Mouse (Mus musculus) spleen, adult 2 months (tissue): ENCODE results near the gene Fn3k. TPM values are rescaled to one million over a fixed set of nuclear protein-coding genes. Genes with fewer than 3 reads are reported as not detected.

Experiments
- DNase-seq, 2 experiments: peaks; one replicate each; pipeline versions ENCODE4 v3.0.0 to v3.0.0-alpha.2; 2012 to 2021; ENCODE audit warnings: low spot score in 2 of 2, low read depth in 1 of 2
- H3K27ac ChIP-seq: fragments of 200-500 bp; 2 replicates; pipeline ENCODE4 v1.5.1; 2012; ENCODE audit warnings: low read length, inconsistent platforms; ENCODE audit not compliant: insufficient read depth
- H3K27me3 ChIP-seq: fragments of 200-500 bp; 2 replicates; pipeline ENCODE4 v1.6.1; 2012; ENCODE audit warnings: mild to moderate bottlenecking, moderate library complexity, low read length, inconsistent platforms; ENCODE audit not compliant: control insufficient read depth, insufficient read depth
- H3K36me3 ChIP-seq: fragments of 200-500 bp; 2 replicates; pipeline ENCODE4 v1.6.1; 2012; ENCODE audit warnings: mild to moderate bottlenecking, low read length, inconsistent platforms; ENCODE audit not compliant: control insufficient read depth, insufficient read depth
- H3K4me1 ChIP-seq: fragments of 200-500 bp; 2 replicates; pipeline ENCODE4 v1.6.1; 2011; ENCODE audit warnings: inconsistent platforms; ENCODE audit not compliant: control insufficient read depth, insufficient read depth, insufficient read length
- H3K4me3 ChIP-seq: fragments of 200-500 bp; 2 replicates; pipeline ENCODE4 v1.5.1; 2011; ENCODE audit warnings: mild to moderate bottlenecking, inconsistent platforms; ENCODE audit not compliant: insufficient read depth, insufficient read length; ENCODE audit errors: extremely low read depth
- CTCF ChIP-seq: fragments of 200-500 bp; IDR thresholded peaks from 2 replicates; pipeline ENCODE4 v1.5.1; 2011; ENCODE audit warnings: mild to moderate bottlenecking, inconsistent platforms; ENCODE audit not compliant: insufficient read depth, insufficient read length, insufficient replicate concordance; ENCODE audit errors: extremely low read depth
- POLR2A ChIP-seq: fragments of 200-500 bp; IDR thresholded peaks from 2 replicates; pipeline ENCODE4 v1.6.1; 2011; ENCODE audit warnings: low read depth, low read length, inconsistent platforms
- WGBS: fragments of 180-500 bp; shearing (Covaris S2); methylation state at CpG from one replicate; pipeline ENCODE4 v1.1.7; 2018; 5-methylcytosine and 5-hydroxymethylcytosine counted together
- polyA plus RNA-seq: library from polyadenylated mRNA; depleted of rRNA; stranded (reverse); fragments of >200 nt; gene quantifications from 2 replicates; pipeline ENCODE4 v1.2.3, GENCODE M21; 2012; rRNA removed

Fn3k gene
- polyA plus RNA-seq, 1 experiment: 7.4 TPM

DNA sequence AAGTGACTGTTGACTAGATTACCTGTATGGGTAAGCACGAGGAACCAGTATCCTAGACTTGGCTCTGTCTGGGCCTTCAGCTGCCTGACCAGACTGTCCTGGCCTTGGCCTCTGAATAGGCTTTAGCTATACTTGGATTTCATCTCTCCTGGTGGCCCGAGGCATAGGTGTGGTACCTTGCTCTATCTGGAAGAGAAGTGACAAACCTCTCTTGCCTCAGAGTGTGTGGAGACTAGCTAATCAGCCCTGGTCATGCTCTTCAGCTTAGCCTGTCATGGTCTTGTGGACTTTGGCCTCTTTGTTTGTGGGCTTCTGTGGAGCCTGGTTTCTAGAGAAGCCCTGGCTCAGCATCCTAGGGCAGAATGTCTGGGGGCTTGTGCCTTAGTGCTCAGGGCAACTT, 46.4 kb downstream of the Fn3k start:
- peaks cover 5% of the 10 kb centered on the region for H3K36me3 ChIP-seq
- H3K27me3 ChIP-seq: no peaks in the 10 kb centered on the region
- no peak overlapping the region for H3K27ac ChIP-seq
- no peak overlapping the region for H3K4me3 ChIP-seq
- WGBS: 91% methylated on average over 2 of the region's 2 CpGs
- no peak for DNase-seq
- no peaks in the 10 kb centered on the region; the same call in 1 of the 2 replicates for H3K4me1 ChIP-seq
- no peak for TF ChIP-seq POLR2A
- no peak for TF ChIP-seq CTCF

DNA sequence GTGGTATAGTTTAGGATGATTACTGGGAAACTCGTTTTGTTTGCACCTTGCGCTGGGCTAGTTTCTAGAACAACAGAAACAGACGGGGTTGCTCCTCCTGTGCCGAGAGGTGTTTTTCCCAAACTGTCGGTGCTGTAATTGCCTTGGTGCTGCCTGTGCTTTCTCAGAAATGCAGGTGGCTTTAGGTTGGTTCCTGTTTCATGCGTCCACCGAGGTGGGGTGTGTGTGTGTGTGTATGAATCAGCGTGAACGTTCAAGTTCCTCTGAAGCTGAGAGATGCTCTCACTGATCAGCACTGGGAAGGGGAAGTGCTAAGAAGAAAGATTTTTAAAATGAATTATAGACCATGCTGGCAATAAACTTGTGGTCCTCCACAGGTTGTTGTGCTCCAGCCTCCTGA, 51.2 kb downstream of the Fn3k start:
- H3K27ac ChIP-seq: no peak overlapping the region
- no peaks in the 10 kb centered on the region; the same call in 1 of the 2 replicates for H3K4me1 ChIP-seq
- WGBS: 27% methylated on average over 9 of the region's 9 CpGs
- no peak for TF ChIP-seq POLR2A
- no peak overlapping the region for H3K4me3 ChIP-seq
- no peaks in the 10 kb centered on the region for H3K27me3 ChIP-seq
- DNase-seq: peak in 1 of 2 experiments; percentile 31
- H3K36me3 ChIP-seq: no peaks in the 10 kb centered on the region; the same call in 1 of the 2 replicates

DNA sequence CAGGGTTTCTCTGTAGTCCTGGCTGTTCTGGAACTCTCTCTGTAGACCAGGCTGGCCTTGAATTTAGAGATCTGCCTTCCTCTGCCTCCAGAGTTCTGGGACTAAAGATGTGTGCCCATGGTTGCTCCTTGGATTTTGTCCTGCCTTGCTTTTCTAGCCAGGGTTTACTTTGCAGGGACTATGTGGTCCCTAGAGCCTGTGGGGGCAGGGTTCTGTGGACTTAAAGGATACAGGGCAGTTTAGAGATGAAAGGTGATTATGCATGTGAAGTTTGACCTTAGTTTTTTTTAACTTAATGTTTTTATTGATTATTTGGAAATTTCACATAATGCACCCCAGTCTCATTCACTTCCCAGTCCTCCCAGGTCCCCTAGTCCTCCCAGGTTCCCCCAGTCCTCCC, 55.9 kb downstream of the Fn3k start:
- no peak overlapping the region for H3K27ac ChIP-seq
- no peak for DNase-seq
- H3K27me3 ChIP-seq: no peaks in the 10 kb centered on the region
- TF ChIP-seq CTCF (no peak), POLR2A (no peak)
- H3K36me3 ChIP-seq: 0 out of 2 replicates have a peak, but pooled peaks cover 6% of the 10 kb centered on the region
- H3K4me1 ChIP-seq: no peaks in the 10 kb centered on the region; the same call in 1 of the 2 replicates
- H3K4me3 ChIP-seq: no peak overlapping the region

Other genes with a start within 250 kb of the Fn3k start
- 11.0 and 14.7 TPM in 2 replicates for gene Hexdc, start 230.5 kb upstream of the Fn3k start, polyA plus RNA-seq
- 5.9 TPM in 2 replicates for gene Ogfod3, start 230.2 kb upstream of the Fn3k start, polyA plus RNA-seq
- 63.3 and 67.2 TPM in 2 replicates for gene Cybc1, start 205.6 kb upstream of the Fn3k start, polyA plus RNA-seq
- gene Narf, start 197.7 kb upstream of the Fn3k start, polyA plus RNA-seq: 36.8 and 42.0 TPM in 2 replicates
- 29.8 and 40.3 TPM in 2 replicates for gene Foxk2, start 174.9 kb upstream of the Fn3k start, polyA plus RNA-seq
- 21.6 and 23.2 TPM in 2 replicates for gene Wdr45b, start 80.5 kb upstream of the Fn3k start, polyA plus RNA-seq
- 0.67 and 0.83 TPM in 2 replicates for gene Rab40b, start 46.7 kb upstream of the Fn3k start, polyA plus RNA-seq
- gene Fn3krp, start 13.5 kb upstream of the Fn3k start, polyA plus RNA-seq: 6.5 and 7.4 TPM in 2 replicates
- gene Tbcd, start 17.0 kb downstream of the Fn3k start, polyA plus RNA-seq: 38.0 and 44.7 TPM in 2 replicates
- 0.04 and 0.11 TPM in 2 replicates for gene Zfp750, start 84.4 kb downstream of the Fn3k start, polyA plus RNA-seq
- gene B3gntl1, start 238.2 kb downstream of the Fn3k start, polyA plus RNA-seq: 7.8 and 8.1 TPM in 2 replicates